Mouse (Mus musculus): ENCODE data around the gene Gm8138.
"Not testable (repeated sequence)": the region's sequence is repeated elsewhere in the genome, so short reads cannot be mapped to it uniquely, and the experiment has no call there.

- TF ChIP-seq POLR2A, CTCF (IDR thresholded peaks at IDR 0.05; ENCODE audit: insufficient read depth, low read depth, low read length): not testable (repeated sequence)
These were observed at the start of gene Gm8138 for GRCm38 (mm10) chr14:43416250-43416649.

Measured in olfactory bulb, adult 2 months (tissue).